Mouse (Mus musculus) spleen, embryonic (tissue): ENCODE measurements around the gene Comt.

Source experiments
- CTCF ChIA-PET: fragments of 350-600 bp; sonication (Branson Sonifier 250); formaldehyde crosslinking; loops from one replicate; lab custom pipeline; 2022; lab: Charles Lee

Comt gene

GRCm38 (mm10) chr16:18426802-18427280 is at the start of gene Comt:
Gene Comt, minus strand, starts transcription at chr16:18426852.
- CTCF ChIA-PET, result interaction anchor here (0.7 kb wide), 1 partner anchor 32 kb away, joined by 3 read pairs; no protein-coding TSS in a partner anchor

- CTCF ChIA-PET, result no interaction called here
Measured at GRCm38 (mm10) chr16:18474021-18474420, 47.4 kb upstream of the Comt start.

DNA sequence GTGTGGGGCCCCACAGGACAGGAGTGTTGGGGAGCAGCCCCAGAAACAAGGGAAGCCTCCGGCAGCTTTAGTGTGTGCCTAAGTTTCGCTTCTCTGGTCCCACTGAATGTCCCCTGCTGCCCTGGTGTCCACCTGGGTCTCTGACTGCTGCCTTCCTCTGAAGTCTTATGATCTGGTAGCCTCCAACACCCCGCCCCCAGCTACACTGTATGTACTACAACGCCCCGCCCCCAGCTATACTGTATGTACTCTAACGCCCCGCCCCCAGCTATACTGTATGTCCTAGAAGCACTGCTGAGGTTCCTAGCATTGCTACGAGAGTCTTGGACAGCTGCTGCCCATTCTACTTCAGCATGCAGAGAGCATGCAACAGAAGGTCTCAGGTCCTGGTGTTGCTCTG is 46.3 kb upstream of the Comt start:
- CTCF ChIA-PET, result no interaction called here

- CTCF ChIA-PET, result no interaction called here
Measured at GRCm38 (mm10) chr16:18472416-18472815, 45.8 kb upstream of the Comt start.

GRCm38 (mm10) chr16:18471976-18472375 is 45.3 kb upstream of the Comt start:
- CTCF ChIA-PET, result no interaction called here

DNA sequence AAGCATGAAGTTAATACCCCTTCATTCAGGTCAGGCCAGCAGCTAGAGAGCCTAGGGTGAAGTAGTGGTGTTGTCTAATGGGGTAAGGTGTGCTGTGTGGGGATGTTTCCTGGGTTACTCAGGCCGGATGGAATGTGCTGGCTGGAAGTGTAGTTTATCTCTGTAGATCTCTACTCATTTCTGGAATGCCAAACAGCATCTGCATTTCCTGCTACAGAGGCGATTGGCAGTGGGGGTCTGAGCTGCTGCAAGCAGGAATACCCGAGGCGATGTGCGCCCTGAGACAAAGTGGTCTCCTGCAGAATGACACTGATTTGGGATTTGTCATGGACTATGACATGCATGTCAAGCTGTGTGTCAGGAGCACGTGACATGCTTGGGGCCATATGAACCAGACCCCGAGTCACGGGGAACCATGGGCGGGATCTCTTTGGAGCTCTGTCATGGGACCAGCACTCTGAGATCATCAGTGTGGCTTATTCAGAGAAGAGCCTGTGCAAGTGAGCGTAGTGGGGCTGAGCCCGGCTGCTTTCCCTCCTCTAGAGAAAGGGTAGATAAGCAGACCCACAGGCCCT is 44.8 kb upstream of the Comt start:
- CTCF ChIA-PET, result no interaction called here

GRCm38 (mm10) chr16:18470829-18471228 is 44.2 kb upstream of the Comt start:
- CTCF ChIA-PET, result no interaction called here

GRCm38 (mm10) chr16:18464271-18464670 is 37.6 kb upstream of the Comt start:
- CTCF ChIA-PET, result no interaction called here

DNA sequence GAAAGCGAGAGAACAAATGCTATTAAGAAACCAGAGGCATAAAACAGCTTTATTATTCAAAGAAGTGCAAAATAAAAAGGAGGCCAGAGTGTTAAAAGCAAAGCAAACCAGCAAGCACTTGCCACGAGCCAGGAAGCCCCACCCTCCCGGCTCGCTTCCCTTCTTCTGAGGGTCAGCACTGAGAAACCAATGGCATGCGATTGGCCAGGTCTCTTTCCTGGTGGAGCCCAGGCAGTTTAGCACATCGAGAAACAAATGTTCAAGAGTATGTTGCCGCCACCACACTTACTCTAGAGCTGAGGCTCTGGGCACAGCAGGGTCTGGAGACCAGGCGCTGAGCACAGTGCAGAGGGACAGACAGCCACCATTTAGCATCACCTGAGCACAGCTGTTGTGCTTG is 35.9 kb upstream of the Comt start:
- CTCF ChIA-PET, result interaction anchor here (0.7 kb wide), 1 partner anchor 289 kb away, joined by 3 read pairs; no protein-coding TSS in a partner anchor

GRCm38 (mm10) chr16:18462031-18462430 is 35.4 kb upstream of the Comt start:
- CTCF ChIA-PET, result interaction anchor here (0.7 kb wide), 1 partner anchor 288 kb away, joined by 3 read pairs; no protein-coding TSS in a partner anchor

GRCm38 (mm10) chr16:18460826-18461225 is 34.2 kb upstream of the Comt start:
- CTCF ChIA-PET, result no interaction called here

DNA sequence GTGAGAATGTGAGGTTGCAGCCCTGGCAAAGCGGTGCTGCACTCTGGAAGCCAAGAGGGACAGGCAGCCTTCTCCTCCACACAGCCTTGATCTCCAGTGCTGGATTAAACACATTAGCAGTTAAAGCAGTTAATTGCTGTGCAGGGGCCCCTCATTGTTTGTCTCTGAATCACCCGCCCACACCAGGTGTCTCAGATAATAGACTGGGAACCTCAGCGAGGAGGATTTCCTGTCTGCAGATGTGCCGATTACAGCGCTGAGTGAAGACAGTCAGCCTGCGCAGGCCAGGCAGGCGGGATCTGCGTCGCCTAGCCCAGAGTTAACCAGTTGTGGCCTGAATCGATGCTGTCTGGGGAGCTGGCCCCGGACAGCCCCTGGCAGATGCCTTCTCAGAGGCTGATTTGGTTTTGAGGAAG is 33.3 kb upstream of the Comt start:
- CTCF ChIA-PET, result no interaction called here

GRCm38 (mm10) chr16:18459335-18459954 is 32.8 kb upstream of the Comt start:
- CTCF ChIA-PET, result interaction anchor here (0.6 kb wide), 1 partner anchor 115 kb away, joined by 3 read pairs; no protein-coding TSS in a partner anchor

- CTCF ChIA-PET, result interaction anchor here (0.6 kb wide), 1 partner anchor 114 kb away, joined by 3 read pairs; no protein-coding TSS in a partner anchor
Measured at GRCm38 (mm10) chr16:18458661-18459060, 32.0 kb upstream of the Comt start.

DNA sequence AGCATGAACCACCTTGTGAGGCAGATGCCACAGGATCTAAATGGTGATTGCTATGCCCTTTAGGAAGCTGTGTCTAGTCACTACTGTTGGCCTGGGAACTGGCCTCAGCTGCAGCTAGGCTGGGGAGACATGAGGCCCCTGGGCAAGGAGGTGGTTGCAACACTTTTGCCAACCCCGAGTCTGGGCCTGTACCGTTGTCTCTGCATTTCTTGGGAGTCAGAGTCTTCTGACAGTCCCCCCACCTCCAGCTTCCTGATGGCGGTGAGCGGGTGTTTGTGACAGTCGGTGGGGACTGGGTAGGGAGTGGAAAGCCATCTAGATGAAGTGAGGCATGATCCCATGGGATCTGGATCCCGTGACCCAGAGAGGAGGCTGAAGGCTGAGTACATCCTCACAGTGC is 28.8 kb upstream of the Comt start:
- CTCF ChIA-PET, result no interaction called here

DNA sequence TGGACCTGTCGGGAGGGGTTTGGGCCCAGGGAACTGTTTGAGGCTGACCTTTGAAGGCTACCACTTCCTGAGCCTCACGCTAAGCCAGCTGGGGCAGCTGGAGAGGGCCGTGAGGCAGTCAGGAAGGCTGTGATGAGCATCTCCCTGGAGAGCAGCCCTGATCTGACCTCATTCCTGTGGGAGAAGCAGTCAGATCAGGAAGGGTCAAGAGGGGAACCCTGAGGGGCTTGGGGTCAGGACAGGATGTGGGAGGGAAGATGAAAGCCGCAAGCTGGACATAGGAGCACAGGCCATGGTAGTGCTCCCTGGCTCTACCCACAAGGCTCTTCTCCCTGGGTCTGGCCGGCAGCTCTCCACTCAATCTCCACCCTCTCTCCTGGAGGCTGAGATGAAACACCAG is 27.2 kb upstream of the Comt start:
- CTCF ChIA-PET, result no interaction called here

- CTCF ChIA-PET, result no interaction called here
Measured at GRCm38 (mm10) chr16:18452361-18452862, 25.8 kb upstream of the Comt start.

GRCm38 (mm10) chr16:18451486-18452181 is 25.0 kb upstream of the Comt start:
- CTCF ChIA-PET, result no interaction called here

DNA sequence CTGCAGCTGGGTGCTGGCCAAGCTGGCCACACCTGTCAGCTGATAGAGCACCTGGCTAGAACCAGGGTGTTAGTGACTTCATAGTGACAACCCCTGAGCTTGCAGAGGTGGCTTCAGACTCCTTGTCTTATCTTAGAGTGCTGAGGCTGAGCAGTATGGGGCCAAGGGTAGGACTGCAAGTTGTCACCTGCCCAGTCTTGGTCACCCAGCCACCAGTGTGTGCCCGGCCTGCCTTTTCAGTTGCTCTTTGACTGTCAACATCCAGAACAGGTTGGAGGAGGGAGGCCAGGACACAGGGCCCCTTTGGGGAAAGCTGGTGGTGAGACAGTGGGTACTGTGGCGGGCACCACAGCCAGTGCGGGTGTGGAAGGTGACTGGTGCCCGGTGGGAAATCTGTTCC is 22.4 kb upstream of the Comt start:
- CTCF ChIA-PET, result no interaction called here

DNA sequence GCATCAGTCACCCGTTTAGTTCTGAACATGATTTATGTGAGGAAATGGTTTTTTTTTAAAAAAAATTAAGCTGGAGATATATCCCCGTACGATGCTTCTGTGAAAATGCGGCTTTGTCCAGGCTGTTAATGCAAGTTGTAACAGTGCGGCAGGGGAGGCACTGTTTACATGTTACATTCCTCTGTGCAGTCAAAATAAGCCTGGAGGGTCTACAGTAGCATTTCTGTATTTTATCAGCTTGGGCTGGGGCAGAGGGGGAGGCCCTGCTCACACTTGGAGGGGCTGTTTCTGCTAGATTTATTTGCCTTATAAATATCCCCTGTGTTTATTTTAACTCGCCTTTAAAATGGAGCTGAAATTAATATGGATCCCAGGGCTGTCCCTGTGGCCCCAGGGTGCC is 21.5 kb upstream of the Comt start:
- CTCF ChIA-PET, result interaction anchor here (0.6 kb wide), 1 partner anchor 28 kb away, joined by 3 read pairs; no protein-coding TSS in a partner anchor

DNA sequence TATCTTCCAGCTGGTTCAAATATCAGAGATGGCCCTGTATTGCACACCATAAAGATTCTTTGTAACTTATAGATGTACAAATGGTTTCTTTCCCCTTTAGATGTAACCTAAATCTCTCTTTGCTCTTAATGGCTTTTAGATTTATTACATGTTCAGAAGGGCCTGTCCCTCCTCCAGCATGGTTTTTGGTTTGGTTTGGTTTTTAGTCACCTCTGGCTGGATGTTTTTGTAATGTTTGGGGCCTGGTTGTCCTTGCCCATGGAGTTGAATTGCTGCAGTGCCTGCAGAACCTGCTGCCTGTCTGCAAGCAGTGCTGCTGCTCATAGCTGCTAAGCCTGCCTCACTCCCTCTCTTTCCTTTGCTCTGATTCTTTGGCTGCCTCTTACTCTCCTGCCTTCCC is 20.6 kb upstream of the Comt start:
- CTCF ChIA-PET, result no interaction called here

DNA sequence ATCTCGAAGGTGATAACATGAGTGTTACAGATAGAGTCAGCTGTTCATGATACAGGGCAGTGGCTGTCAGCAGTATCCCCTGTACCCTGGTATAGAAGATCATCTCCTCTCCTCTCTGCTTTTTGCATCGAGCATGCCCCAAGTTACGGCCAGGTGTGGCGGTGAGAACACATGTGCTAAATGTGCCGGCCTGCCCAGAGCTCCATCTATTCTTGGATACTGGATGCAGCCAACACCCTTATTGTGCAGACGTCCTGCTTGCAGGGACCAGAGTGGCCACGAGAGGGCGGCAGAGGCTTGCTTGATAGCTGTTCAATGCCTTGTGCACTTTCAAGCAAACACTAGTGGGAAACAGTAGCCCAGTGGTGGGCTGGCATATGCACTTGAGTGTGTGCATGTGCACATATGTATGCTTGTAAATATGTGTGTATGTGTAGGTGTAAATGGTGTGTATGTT is 16.8 kb upstream of the Comt start:
- CTCF ChIA-PET, result interaction anchor here (1.4 kb wide), 1 partner anchor 174 kb away, joined by 5 read pairs; no protein-coding TSS in a partner anchor
